Mouse (Mus musculus) limb, embryonic 10.5 days (tissue): Measurements from ENCODE around the gene Scpep1. TPM values are rescaled to one million over a fixed set of nuclear protein-coding genes. Genes with fewer than 3 reads are reported as not detected.

Experiments
- DNase-seq: peaks from one replicate; pipeline ENCODE4 v3.0.0-alpha.2; 2017; ENCODE audit warnings: low spot score
- H3K27ac ChIP-seq: fragments of 300-500 bp; sonication (generic); 2 replicates; pipeline ENCODE4 v1.5.1; 2016; ENCODE audit warnings: mild to moderate bottlenecking
- H3K27me3 ChIP-seq: fragments of 300-500 bp; sonication (generic); 2 replicates; pipeline ENCODE4 v1.6.1; 2016; ENCODE audit warnings: low read depth, mild to moderate bottlenecking; ENCODE audit not compliant: poor library complexity, severe bottlenecking
- H3K36me3 ChIP-seq: fragments of 300-500 bp; sonication (generic); 2 replicates; pipeline ENCODE4 v1.6.1; 2016; ENCODE audit warnings: mild to moderate bottlenecking, moderate library complexity
- H3K4me1 ChIP-seq: fragments of 300-500 bp; sonication (generic); 2 replicates; pipeline ENCODE4 v1.6.1; 2016
- H3K4me3 ChIP-seq: fragments of 300-500 bp; sonication (generic); 2 replicates; pipeline ENCODE4 v1.5.1; 2016; ENCODE audit warnings: mild to moderate bottlenecking, moderate library complexity
- H3K9me3 ChIP-seq: fragments of 300-500 bp; sonication (generic); replicated peaks from 2 replicates; pipeline ENCODE4 v1.6.1; 2016; ENCODE audit warnings: mild to moderate bottlenecking
- WGBS: fragments of 180-500 bp; shearing (Covaris S2); methylation state at CpG from one replicate; pipeline ENCODE4 v1.1.7; 2016; 5-methylcytosine and 5-hydroxymethylcytosine counted together
- polyA plus RNA-seq: library from polyadenylated mRNA; unstranded; fragments of >200 nt; fragmentation: Nextera tagmentation; extraction: Ambion mirVana; gene quantifications from 2 replicates; pipeline ENCODE4 v1.2.1, GENCODE M21; 2016

Scpep1 gene
- polyA plus RNA-seq, 1 experiment from 2014 or later, result 65.9 TPM

DNA sequence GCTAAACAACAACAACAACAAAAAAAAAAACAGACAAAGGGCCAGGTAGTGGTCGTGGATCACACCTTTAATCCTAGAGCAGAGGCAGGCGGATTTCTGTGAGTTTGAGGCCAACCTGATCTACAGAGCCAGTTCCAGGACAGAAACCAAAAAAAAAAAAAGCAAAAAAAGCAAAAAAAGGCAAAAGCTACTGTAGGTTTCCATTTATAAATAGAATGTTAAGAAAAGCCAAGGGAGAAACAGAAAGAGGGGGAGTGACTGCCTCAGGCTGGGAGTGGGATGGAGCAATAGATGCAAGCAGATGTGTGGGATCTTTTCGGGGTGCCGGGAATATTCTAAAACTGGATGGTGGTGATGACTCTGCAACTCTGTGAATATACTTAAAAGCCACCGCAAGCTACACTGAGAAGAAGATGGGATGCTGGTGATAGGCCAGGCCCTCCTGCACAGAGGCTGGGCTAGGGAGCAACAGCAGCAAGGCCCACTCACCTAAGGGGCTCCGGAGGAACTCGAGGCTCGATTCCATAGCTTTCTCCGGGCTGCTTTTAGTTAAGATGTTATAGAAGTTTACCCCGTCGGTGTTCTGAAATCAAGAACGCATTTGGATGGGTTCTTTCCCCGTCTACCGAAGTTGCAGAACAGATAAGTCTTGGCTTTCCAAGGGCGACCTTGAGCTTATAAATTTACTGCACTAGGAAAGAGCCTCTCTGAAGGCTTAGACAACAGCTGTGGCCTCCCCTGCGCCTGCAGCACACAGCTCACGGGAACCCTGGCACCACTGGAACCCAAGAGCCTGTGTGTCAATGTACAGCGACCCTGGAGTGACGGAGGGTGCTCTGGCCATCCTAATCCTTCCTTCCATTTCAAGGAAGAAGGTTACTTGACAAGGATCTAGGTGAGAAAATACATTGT is 20.9 kb downstream of the Scpep1 start:
- no peaks in the 10 kb centered on the region for H3K9me3 ChIP-seq
- no peak for DNase-seq
- WGBS, result 92% methylated on average over 19 of the region's 19 CpGs
- H3K4me1 ChIP-seq, result no peaks in the 10 kb centered on the region
- H3K36me3 ChIP-seq, result peaks cover 89% of the 10 kb centered on the region
- H3K27ac ChIP-seq, result no peak overlapping the region
- no peaks in the 10 kb centered on the region for H3K27me3 ChIP-seq
- H3K4me3 ChIP-seq, result no peak overlapping the region

DNA sequence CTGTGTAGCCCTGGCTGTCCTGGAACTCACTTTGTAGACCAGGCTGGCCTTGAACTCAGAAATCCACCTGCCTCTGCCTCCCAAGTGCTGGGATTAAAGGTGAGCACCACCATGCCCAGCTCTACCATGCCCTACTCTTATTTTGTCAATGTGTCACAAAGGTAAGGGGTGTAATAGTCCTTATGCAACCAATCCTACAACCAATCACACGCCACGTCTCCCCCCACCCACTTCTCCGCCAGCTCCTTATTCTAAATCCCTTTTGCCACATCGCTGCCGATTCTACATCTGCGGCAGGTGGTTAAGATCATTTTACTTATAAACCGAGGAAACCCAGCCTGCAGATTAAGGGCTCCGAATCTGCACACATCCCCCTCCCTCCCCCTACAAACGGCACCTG is 22.2 kb downstream of the Scpep1 start:
- no peaks in the 10 kb centered on the region for H3K4me1 ChIP-seq
- H3K9me3 ChIP-seq, result no peaks in the 10 kb centered on the region
- no peaks in the 10 kb centered on the region for H3K27me3 ChIP-seq
- WGBS, result 95% methylated on average over 9 of the region's 9 CpGs
- H3K27ac ChIP-seq, result no peak overlapping the region
- peaks cover 91% of the 10 kb centered on the region for H3K36me3 ChIP-seq
- no peak overlapping the region for H3K4me3 ChIP-seq
- no peak for DNase-seq

DNA sequence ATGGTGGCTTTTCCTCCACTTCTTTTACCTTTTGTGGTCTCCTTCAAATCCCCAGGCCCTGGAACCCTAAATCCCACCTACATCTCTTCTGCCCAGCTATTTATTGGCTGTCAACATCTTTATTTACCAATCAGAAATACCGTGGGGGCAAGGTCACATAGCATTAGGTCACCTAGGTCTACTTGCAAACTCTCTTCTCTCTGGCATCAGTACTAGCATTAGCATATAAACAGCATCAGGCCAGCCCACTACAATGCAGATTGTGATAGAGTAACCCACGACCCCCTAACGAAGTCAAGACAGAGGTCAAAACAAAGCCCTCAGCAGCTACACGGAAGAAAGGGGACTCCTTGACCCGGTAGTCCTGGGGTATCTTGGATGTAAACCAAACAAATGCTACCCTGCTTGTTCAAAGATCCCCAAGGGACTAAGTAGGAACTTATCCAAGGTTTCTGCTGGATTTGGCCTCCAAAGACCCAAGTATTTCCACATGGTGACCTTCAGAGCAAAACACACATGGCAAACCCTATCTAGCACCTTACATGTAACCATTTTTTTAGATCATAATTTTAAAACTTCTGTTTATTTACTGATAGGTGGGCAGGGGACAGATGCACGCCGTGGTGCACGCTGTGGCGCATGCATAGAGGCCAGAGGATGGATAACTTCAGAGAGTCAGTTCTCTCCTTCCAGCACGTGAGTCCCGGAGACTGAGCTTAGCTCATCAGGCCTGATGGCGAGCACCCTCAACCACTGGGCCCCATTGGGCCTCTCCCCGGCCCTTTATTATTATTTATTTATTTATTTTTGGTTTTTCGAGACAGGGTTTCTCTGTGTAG is 23.4 kb downstream of the Scpep1 start:
- no peak for DNase-seq
- no peaks in the 10 kb centered on the region for H3K9me3 ChIP-seq
- H3K36me3 ChIP-seq, result peaks cover 95% of the 10 kb centered on the region
- WGBS, result 79% methylated on average over 14 of the region's 14 CpGs
- H3K4me3 ChIP-seq, result no peak overlapping the region
- H3K27me3 ChIP-seq, result no peaks in the 10 kb centered on the region
- no peaks in the 10 kb centered on the region for H3K4me1 ChIP-seq
- no peak overlapping the region for H3K27ac ChIP-seq

DNA sequence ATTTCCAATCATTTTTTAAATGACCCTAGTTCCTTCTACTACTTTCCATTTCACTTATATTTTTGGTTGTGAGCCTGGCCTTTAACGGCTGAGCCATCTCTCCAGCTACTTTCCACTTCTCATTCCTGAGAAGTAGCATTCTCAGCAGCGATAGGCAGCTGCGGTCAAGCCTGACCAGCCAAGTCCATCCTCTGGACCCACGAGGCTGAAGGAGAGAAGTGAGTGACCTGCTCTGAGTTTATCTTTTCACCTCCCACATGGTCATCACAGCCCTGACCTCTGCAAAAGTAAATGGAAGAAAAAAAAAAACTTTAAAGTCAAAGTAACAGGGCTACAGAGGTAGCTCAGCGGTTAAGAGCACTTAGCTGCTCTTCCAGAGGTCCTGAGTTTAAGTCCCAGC is 28.7 kb downstream of the Scpep1 start:
- H3K36me3 ChIP-seq, result peaks cover 95% of the 10 kb centered on the region
- WGBS, result 89% methylated on average over 5 of the region's 5 CpGs

DNA sequence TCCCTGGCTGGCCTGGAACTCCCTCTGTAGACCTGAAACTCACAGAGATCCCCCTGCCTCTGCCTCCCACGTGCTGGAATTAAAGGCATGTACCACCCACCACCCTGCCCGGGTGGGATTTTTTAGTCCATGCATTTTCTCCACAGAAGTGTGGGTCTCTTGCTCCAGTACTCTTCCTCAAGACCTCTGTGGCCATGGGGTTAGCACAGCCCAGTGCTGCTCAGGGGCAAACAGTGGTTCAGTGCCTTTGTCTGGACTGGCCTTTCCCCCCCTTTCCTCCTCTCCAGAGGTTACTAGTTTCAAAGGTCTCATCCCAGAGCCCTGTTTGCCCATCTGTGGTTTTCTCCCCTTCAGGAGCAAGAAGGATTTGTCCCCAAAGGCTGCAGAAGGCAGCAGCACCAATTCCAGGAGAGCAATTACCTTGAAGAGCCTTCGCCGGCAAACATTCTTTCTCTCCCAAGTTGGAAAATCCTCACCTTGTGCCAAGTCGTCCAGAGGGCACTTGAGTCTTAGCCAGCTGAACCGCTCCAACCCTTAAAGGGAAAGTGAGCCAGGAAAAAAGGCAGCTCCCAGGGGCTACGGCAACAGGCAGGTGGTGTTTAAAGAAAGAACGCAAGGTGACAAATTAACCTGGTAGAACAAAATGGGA is 45.8 kb downstream of the Scpep1 start:
- H3K9me3 ChIP-seq, result no peaks in the 10 kb centered on the region
- 0 out of 2 replicates have a peak, but pooled peaks cover 2% of the 10 kb centered on the region for H3K4me1 ChIP-seq
- no peaks in the 10 kb centered on the region for H3K27me3 ChIP-seq
- DNase-seq, result no peak
- H3K36me3 ChIP-seq, result no peaks in the 10 kb centered on the region
- WGBS, result 89% methylated on average over 8 of the region's 8 CpGs
- no peak overlapping the region for H3K27ac ChIP-seq
- no peak overlapping the region for H3K4me3 ChIP-seq

More for the DNA sequence above, 28.7 kb downstream of the Scpep1 start:
- Histone ChIP-seq H3K27ac (no peak overlapping the region), H3K4me1 (no peaks in the 10 kb centered on the region), H3K27me3 (no peaks in the 10 kb centered on the region), H3K9me3 (no peaks in the 10 kb centered on the region), H3K4me3 (no peak overlapping the region)
- DNase-seq, result no peak

DNA sequence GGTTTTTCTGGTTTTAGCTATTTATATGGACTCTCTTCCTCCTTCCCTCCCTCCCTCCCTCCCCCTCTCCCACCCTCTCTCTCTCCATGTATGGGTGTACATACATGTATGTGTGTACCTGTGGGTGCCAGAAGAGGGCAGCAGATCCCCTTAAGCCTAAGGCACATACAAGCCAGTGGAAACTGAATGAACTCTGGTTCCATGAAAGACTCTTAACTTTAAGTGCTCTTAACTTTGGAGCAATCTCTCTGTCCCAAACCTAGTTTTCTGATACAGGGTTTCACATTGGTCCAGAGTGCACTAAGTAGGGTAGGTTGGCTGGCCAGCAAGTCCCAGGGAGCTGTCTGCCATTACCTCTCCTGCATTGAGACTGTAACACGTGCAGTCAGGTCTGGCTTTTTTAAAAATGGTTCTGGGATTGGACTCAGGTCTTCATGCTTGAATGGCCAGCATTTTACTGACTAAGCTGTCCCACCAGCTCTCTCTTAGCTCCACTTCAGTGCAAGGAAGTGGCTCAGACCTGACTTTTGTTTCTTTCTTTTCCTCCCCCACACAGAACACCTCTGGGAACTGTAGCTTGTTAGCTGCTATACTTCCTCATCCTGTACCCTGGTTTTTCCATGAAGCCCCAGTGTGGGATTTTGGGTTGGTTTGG is 46.6 kb downstream of the Scpep1 start:
- peak; percentile 51 for DNase-seq
- H3K9me3 ChIP-seq, result no peaks in the 10 kb centered on the region
- no peaks in the 10 kb centered on the region for H3K36me3 ChIP-seq
- WGBS, result 93% methylated on average over 1 of the region's 1 CpGs
- H3K4me3 ChIP-seq, result no peak overlapping the region
- H3K27ac ChIP-seq, result no peak overlapping the region
- H3K4me1 ChIP-seq, result 0 out of 2 replicates have a peak, but pooled peaks cover 2% of the 10 kb centered on the region
- no peaks in the 10 kb centered on the region for H3K27me3 ChIP-seq

DNA sequence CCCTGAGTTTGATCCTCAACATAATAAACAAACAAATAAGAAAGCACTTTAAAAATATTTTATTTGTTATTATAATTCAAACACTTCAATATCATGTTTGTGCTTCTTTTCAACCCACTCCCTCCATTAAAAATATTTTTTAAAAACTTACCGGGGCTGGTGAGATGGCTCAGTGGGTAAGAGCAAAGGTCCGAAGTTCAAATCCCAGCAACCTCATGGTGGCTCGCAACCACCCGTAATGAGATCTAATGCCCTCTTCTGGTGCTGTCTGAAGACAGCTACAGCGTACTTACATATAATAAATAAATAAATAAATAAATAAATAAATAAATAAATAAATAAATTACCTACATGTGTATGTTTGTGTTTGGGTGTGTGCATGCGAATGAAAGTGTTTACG is 47.4 kb downstream of the Scpep1 start:
- H3K27ac ChIP-seq, result no peak overlapping the region
- no peak for DNase-seq

DNA sequence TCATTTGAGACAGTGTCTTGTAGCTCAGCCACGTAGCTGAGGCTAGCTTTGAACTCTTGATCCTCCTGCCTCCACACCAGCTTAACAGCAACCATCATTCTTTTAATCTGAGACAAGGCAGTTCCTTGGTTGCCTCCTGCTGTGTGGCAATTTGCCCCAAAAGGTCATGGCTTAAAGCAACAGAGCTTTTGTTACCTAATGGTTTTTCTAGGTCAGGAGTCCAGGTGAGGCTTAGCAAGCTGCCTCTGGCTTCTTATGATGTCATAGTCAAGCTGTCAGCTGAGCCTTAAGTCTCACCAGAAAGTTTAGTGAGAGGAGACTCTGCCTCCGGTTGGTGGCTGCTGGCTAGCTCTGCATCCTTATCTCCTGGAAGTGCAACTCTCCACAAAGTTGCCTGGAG is 49.6 kb downstream of the Scpep1 start:
- H3K9me3 ChIP-seq, result no peaks in the 10 kb centered on the region
- H3K4me3 ChIP-seq, result no peak overlapping the region
- H3K27ac ChIP-seq, result no peak overlapping the region
- DNase-seq, result no peak
- WGBS, result 39% methylated on average over 2 of the region's 2 CpGs
- H3K27me3 ChIP-seq, result no peaks in the 10 kb centered on the region
- H3K36me3 ChIP-seq, result no peaks in the 10 kb centered on the region
- 0 out of 2 replicates have a peak, but pooled peaks cover 2% of the 10 kb centered on the region for H3K4me1 ChIP-seq

More for the DNA sequence above, 47.4 kb downstream of the Scpep1 start:
- H3K36me3 ChIP-seq, result no peaks in the 10 kb centered on the region
- WGBS, result 94% methylated on average over 7 of the region's 7 CpGs
- H3K9me3 ChIP-seq, result no peaks in the 10 kb centered on the region
- no peaks in the 10 kb centered on the region for H3K27me3 ChIP-seq
- H3K4me1 ChIP-seq, result 0 out of 2 replicates have a peak, but pooled peaks cover 2% of the 10 kb centered on the region
- no peak overlapping the region for H3K4me3 ChIP-seq

DNA sequence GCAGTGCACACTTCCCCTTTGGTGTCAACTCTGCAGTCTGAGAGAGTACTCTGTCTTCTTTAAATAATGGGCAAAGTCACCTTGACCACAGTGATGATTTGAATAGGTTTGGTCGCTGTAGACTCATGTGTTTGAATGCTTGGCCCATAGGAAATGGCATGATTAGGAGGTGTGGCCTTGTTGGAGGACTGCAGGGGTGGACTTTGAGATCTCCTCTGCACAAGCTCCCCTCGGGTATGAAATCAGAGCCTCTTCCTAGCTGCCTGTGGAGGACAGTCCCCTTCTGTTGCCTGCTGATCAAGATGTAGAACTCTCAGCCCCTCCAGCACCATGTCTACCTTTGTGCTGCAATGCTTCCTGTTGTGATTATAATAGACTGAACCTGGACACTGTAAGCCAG is 51.2 kb downstream of the Scpep1 start:
- Histone ChIP-seq H3K27me3 (no peaks in the 10 kb centered on the region), H3K4me3 (no peak overlapping the region), H3K4me1 (0 out of 2 replicates have a peak, but pooled peaks cover 2% of the 10 kb centered on the region), H3K36me3 (no peaks in the 10 kb centered on the region), H3K27ac (no peak overlapping the region), H3K9me3 (no peaks in the 10 kb centered on the region)
- WGBS, result 54% methylated on average over 2 of the region's 2 CpGs
- DNase-seq, result no peak

DNA sequence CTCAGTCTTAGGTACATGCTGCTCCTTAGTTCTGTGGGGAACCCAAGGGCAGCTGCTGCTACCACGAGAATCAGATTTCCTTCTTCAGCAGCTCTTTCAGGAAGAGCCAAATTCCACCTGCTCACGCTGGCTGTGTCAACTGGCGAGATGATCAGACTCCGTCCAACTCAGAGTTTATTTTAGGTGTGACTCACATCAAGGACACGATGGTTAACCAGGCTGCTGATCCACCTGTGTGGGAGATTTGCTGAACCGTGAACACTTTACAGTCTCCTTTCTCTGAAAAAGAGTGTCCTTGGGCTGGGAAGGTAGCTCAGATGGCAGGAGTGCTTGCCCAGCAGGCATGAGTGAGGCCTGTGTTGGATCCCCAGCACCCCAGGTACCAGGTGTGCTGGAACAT is 52.5 kb downstream of the Scpep1 start:
- no peak for DNase-seq
- no peak overlapping the region for H3K27ac ChIP-seq
- H3K27me3 ChIP-seq, result no peaks in the 10 kb centered on the region
- H3K36me3 ChIP-seq, result no peaks in the 10 kb centered on the region
- no peaks in the 10 kb centered on the region for H3K9me3 ChIP-seq
- H3K4me3 ChIP-seq, result no peak overlapping the region
- peaks cover 5% of the 10 kb centered on the region for H3K4me1 ChIP-seq
- WGBS, result 88% methylated on average over 6 of the region's 6 CpGs

DNA sequence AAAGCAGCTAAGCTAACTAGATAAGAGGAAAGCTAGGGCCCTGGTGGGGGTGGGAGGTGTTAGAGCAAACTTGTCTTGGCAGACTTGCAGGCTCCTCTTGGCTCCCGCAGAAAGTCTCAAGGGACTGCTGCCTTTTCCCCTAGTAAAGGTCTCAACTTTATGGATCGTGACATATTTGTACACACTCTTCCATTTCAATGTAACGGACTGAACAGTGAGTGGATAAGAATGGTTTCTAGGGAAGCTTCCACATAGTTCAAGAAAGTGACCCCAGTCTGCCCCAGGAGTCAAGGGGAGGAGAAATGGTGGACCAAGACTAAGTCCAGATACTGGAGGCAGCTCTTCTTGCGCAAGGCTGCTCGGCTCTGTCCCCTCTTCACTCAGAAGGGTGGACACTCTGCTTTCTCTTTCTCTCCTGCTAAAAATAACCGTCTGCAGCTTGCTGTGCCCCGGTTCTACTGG is 53.9 kb downstream of the Scpep1 start:
- no peak for DNase-seq
- no peak overlapping the region for H3K27ac ChIP-seq
- peaks cover 12% of the 10 kb centered on the region for H3K4me1 ChIP-seq

DNA sequence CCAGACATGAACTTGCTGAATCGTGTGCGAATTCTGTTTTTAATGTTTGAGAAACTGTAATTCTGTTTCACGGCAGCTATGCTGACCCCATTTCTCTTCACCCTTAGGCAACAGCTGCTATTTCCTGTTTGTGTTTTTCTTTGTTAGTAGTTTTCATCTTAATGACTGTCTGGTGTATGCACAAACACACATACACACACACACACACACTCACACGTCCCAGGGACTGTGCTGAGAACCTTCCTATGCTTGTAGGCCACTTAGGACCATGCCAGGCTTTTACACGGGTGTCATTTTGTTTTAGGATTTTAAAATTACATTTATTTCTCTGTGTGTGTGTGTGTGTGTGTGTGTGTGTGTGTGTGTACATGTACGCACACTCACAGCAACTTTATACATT is 55.7 kb downstream of the Scpep1 start:
- no peaks in the 10 kb centered on the region for H3K27me3 ChIP-seq
- WGBS, result 95% methylated on average over 6 of the region's 6 CpGs
- no peak overlapping the region for H3K4me3 ChIP-seq
- DNase-seq, result no peak
- no peak overlapping the region for H3K27ac ChIP-seq
- H3K9me3 ChIP-seq, result no peaks in the 10 kb centered on the region
- no peaks in the 10 kb centered on the region for H3K36me3 ChIP-seq
- H3K4me1 ChIP-seq, result peaks cover 10% of the 10 kb centered on the region

More for the DNA sequence above, 53.9 kb downstream of the Scpep1 start:
- no peaks in the 10 kb centered on the region for H3K36me3 ChIP-seq
- no peaks in the 10 kb centered on the region for H3K9me3 ChIP-seq
- no peak overlapping the region for H3K4me3 ChIP-seq
- H3K27me3 ChIP-seq, result no peaks in the 10 kb centered on the region
- WGBS, result 87% methylated on average over 7 of the region's 7 CpGs
